Mouse (Mus musculus) urinary bladder, adult 2 months (tissue): ENCODE results near the gene Iqschfp. TPM values are rescaled to one million over a fixed set of nuclear protein-coding genes. Genes with fewer than 3 reads are reported as not detected.

Experiments used
- DNase-seq: peaks from one replicate; pipeline ENCODE4 v3.0.0; 2022; ENCODE audit warnings: low spot score
- polyA plus RNA-seq: library from polyadenylated mRNA; depleted of rRNA; stranded (reverse); fragments of >200 nt; gene quantifications from 2 replicates; pipeline ENCODE4 v1.2.3, GENCODE M21; 2012

Iqschfp gene
- polyA plus RNA-seq, 1 experiment: not detected

GRCm38 (mm10) chr3:68421849-68422248 is 529.8 kb downstream of the Iqschfp start:
- no peak for DNase-seq

- no peak for DNase-seq
These were observed 536.0 kb downstream of the Iqschfp start for GRCm38 (mm10) chr3:68428081-68428480.

DNA sequence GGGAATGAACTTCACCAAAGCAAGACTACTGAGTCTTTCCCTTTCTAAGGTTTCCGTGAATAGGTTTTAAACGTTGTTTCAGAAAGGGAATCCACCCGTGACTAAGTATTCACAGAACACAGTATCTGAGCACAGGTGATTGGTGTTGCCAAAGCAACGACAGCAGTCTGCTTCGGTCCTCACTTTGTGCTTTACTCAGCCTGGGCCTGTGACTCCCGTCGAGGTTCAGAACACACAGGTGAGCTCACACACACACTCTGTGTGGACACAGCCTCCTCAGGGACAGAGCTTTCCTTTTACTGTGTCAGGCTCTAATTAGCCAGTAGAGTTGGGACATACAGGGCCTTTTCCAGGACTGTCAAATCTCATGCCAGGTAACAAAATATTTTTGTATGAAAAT is 542.4 kb downstream of the Iqschfp start:
- DNase-seq: no peak

- no peak for DNase-seq
These were observed 542.9 kb downstream of the Iqschfp start for GRCm38 (mm10) chr3:68434897-68435296.

- no peak for DNase-seq
These were observed 556.4 kb downstream of the Iqschfp start for GRCm38 (mm10) chr3:68448480-68448879.

GRCm38 (mm10) chr3:68451634-68452033 is 559.6 kb downstream of the Iqschfp start:
- DNase-seq: no peak

GRCm38 (mm10) chr3:68453266-68453665 is 561.2 kb downstream of the Iqschfp start:
- DNase-seq: no peak

DNA sequence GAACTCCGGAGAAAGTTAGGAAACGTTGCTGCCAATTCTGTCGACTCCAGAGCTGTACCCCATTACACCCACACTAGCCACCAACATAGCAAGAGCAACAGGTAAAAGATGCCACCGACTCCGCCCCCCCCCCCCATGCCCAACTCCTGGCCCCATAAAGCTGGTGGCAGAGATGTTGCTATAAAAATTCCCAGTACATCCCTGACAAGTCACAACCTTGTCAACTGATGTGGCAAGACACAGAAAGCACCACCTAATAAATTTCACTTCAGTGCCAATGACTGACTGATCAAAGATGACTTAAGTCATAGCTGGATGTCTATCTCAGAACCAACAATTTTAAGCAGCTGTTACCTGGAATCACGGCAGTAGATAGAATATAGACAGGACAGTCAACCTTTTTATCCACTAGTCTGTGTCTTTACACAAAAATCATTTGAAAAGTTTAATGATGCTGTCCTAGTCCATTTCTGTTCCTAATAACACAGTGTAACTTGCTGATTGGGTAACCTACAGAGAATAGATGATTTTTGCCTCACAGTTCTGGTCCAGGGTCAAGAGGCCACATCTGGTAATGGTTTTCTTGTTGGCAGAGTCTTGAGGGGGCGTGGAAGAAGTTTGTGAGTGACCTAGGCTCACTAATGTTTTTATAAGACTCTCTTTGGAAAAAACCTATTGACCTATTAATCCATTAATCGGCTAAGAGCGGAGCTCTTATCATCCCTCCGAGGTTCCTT is 561.9 kb downstream of the Iqschfp start:
- DNase-seq: no peak

DNA sequence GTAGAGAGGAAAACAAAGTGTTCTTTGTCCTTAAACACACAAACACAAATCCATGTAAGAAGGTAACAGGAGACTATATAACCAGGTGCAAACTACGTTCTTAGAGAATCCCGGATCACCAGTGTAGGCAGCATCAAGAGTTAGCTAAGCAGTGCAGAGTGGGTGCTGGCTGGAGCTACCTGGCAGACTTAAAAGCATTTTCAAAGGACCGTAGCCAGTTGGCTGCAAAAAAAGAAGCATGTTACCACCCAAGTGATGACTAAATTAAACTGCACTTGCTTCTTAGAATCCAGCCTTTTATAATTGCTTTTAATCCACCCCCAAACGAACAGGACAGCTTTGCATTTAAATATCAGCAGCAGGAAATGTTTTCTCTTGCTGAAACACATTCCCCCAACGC is 574.6 kb downstream of the Iqschfp start:
- DNase-seq: no peak

- DNase-seq: no peak
These were observed 576.1 kb downstream of the Iqschfp start for GRCm38 (mm10) chr3:68467941-68468687.

DNA sequence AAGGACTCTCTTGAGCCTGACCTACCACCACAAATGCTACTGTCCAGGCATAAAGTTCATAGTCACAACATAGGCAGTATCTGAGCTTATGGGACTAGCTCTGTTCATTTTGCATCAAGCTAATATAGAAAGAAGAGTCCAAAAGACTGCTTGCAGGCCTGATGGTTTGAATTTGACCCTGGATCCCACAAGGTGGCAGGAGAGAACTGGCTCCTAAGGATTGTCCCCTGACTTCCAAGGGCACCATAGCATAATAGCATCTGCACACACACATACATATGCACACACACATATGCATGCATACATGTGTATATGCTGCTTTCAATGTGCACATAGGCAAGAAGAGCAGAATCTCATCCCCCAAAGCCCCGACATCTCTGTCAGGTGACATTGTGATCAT is 577.6 kb downstream of the Iqschfp start:
- no peak for DNase-seq

DNA sequence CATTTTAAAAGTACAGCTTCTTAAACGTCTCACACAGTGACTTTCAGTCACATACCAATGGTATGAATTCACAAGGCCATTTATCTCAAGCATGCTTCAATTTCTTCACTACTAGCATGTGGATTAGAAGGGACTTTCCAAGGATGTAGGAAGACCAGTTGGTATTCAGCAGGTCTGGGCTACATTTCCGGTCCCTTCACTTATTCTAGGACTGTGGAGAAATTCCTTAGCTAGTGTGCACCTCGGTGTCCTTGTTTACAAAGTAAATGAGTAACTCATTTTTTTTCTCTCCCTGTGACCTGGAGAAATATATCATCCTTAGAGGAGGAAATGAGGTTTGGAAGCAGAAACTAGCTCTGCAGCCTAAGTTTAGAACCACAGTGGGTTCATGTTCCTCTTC is 578.0 kb downstream of the Iqschfp start:
- DNase-seq: no peak

GRCm38 (mm10) chr3:68470622-68471021 is 578.6 kb downstream of the Iqschfp start:
- DNase-seq: no peak

- no peak for DNase-seq
These were observed 584.3 kb downstream of the Iqschfp start for GRCm38 (mm10) chr3:68476336-68476735.

- no peak for DNase-seq
These were observed 585.4 kb downstream of the Iqschfp start for GRCm38 (mm10) chr3:68477478-68477877.

- no peak for DNase-seq
These were observed 587.2 kb downstream of the Iqschfp start for GRCm38 (mm10) chr3:68479266-68479665.

GRCm38 (mm10) chr3:68483517-68483916 is 591.5 kb downstream of the Iqschfp start:
- no peak for DNase-seq

- DNase-seq: no peak
These were observed 592.0 kb downstream of the Iqschfp start for GRCm38 (mm10) chr3:68484021-68484420.

DNA sequence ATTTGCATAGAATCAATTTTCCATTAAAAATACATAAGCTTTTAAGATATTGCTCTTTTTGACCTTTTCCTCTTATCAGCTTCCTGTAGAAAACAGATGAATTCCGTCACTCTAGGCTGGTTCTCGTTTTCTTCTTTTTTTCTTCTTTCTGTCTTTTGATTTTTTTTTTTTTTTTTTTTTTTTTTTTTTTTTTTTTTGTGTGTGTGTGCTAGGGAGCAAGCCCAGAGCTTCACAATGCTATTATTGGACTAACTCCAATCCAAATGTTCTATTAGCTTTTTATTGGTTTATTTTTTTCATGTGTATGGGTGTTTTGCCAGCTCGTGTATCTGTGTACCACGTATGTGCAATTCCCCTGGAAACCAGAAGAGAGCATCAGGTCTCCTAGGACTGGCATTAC is 592.5 kb downstream of the Iqschfp start:
- DNase-seq: no peak

- no peak for DNase-seq
These were observed 595.6 kb downstream of the Iqschfp start for GRCm38 (mm10) chr3:68487621-68488020.

DNA sequence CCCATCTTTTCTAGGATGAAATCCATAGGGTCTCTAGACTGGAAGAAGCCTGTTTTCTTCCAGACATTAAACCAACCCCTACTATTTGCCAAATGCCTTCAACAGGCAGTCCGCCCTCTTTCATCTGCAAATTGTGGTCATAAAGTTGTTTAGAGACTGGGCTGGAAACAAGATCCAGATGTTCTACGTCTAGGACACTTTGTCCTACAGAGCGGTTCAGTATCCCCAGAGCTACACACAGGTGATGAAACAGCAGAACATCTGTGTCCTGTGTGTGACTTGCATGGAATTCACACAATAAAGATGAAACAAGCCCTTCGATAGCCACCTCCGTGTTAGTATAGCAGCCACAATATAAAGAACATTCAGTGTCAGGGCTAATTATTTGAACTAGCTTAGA is 596.3 kb downstream of the Iqschfp start:
- DNase-seq: no peak

DNA sequence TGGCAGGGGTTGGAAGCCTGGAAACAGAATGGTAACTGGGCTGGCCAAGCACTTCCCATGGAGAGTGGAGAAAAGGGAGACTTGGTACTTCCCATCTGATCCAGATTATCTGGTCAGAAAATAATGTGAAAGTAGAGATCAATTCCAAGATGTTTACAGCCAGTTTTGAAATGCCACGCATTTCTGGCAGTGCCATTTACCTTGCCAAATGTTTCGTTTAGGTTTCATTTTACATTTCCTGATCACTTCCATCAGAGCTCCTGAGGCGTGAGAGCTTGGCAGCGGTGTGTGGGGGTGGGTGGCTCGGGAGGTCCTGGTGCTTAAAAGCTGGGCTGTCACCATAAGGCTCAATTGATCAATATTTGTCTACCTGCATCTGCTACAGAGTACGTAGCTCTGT is 599.5 kb downstream of the Iqschfp start:
- DNase-seq: no peak

GRCm38 (mm10) chr3:68492066-68492465 is 600.0 kb downstream of the Iqschfp start:
- DNase-seq: no peak
